Comparison of ENCODE assay signal across 9 mouse cellular contexts in genomic region chr8:46904731-46905130, GRCm38 (mm10).
"Had no signal": no experiment of that assay in that cellular context is flagged by ENCODE, and none has a peak within 500 bp of the region (broad histone marks: within the 10 kb centered on the region; RNA-seq: fewer than 3 reads in every experiment).

No protein-coding gene starts in this region.

- DNase-seq: lung, adult 2 months; lung, postnatal 14 days; lung, postnatal 36 days; right cerebral cortex, postnatal 14 days; thymus, adult 2 months; thymus, postnatal 36 days had no signal

- ATAC-seq: lung, postnatal 0 days; midbrain, embryonic 13.5 days; midbrain, embryonic 15.5 days had no signal
